Mouse (Mus musculus) kidney, embryonic 15.5 days (tissue): ENCODE data around the gene Crtc2. TPM values are rescaled to one million over a fixed set of nuclear protein-coding genes. Genes with fewer than 3 reads are reported as not detected.
A peak's percentile ranks its signal among the peaks of the same experiment; 100 is the strongest.
"Not testable (repeated sequence)": the region's sequence is repeated elsewhere in the genome, so short reads cannot be mapped to it uniquely, and the experiment has no call there.

Experiments used
- ATAC-seq: fragments of 200-750 bp; cut with Nextera tagmentation; replicated peaks from 2 replicates; pipeline ENCODE4 v1.8.0; 2017; ENCODE audit warnings: moderate TSS enrichment; ENCODE audit not compliant: low FRiP score
- H3K27ac ChIP-seq: fragments of 300-500 bp; sonication (generic); 2 replicates; pipeline ENCODE4 v1.5.1; 2015; ENCODE audit warnings: mild to moderate bottlenecking, inconsistent platforms
- H3K27me3 ChIP-seq: fragments of 300-500 bp; sonication (generic); 2 replicates; pipeline ENCODE4 v1.6.1; 2015; ENCODE audit warnings: inconsistent platforms
- H3K36me3 ChIP-seq: fragments of 300-500 bp; sonication (generic); 2 replicates; pipeline ENCODE4 v1.6.1; 2015; ENCODE audit warnings: inconsistent platforms
- H3K4me1 ChIP-seq: fragments of 300-500 bp; sonication (generic); 2 replicates; pipeline ENCODE4 v1.6.1; 2015; ENCODE audit warnings: inconsistent platforms
- H3K4me2 ChIP-seq: fragments of 300-500 bp; sonication (generic); 2 replicates; pipeline ENCODE4 v1.6.1; 2015; ENCODE audit warnings: moderate library complexity, mild to moderate bottlenecking, inconsistent platforms
- H3K4me3 ChIP-seq: fragments of 300-500 bp; sonication (generic); replicated peaks from 2 replicates; pipeline ENCODE4 v1.5.1; 2015; ENCODE audit warnings: mild to moderate bottlenecking, inconsistent platforms
- H3K9ac ChIP-seq: fragments of 300-500 bp; sonication (generic); 2 replicates; pipeline ENCODE4 v1.6.1; 2015; ENCODE audit warnings: mild to moderate bottlenecking, inconsistent platforms
- H3K9me3 ChIP-seq: fragments of 300-500 bp; sonication (generic); replicated peaks from 2 replicates; pipeline ENCODE4 v1.6.1; 2016; ENCODE audit warnings: inconsistent platforms
- WGBS: fragments of 180-500 bp; shearing (Covaris S2); methylation state at CpG from one replicate; pipeline ENCODE4 v1.1.7; 2015; ENCODE audit warnings: mixed read lengths; 5-methylcytosine and 5-hydroxymethylcytosine counted together
- polyA plus RNA-seq: library from polyadenylated mRNA; unstranded; fragments of >200 nt; fragmentation: Nextera tagmentation; extraction: Ambion mirVana; gene quantifications from 2 replicates; pipeline ENCODE4 v1.2.1, GENCODE M21; 2015

The Crtc2 gene
- polyA plus RNA-seq, 1 experiment from 2014 or later = 26.1 TPM

DNA sequence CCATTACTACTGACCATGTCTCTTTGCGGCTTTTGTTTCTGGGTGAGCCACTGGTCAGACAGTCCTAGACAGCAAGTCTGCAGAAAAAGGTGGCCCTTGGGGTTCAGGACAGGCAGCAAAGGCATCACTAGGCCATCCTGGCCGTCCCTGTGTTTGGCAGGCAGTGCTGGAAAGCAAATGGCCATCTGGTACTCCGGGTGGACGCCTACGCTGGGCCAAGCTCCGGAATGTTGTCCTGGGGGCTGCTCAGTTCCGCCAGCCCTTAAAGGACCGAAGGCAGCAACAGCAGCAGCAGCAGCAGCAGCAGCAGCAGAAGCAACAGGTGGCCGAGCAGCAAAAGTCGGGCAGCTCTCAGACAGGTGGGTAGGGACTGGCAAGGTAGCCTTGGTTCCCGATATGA, 21.3 kb downstream of the Crtc2 start:
- no peaks in the 10 kb centered on the region for H3K9me3 ChIP-seq
- 90% methylated on average over 11 of the region's 11 CpGs for WGBS
- H3K4me3 ChIP-seq = no peak overlapping the region
- no peak overlapping the region for H3K4me2 ChIP-seq
- H3K4me1 ChIP-seq = no peaks in the 10 kb centered on the region
- ATAC-seq = no peak
- H3K27me3 ChIP-seq = no peaks in the 10 kb centered on the region
- H3K27ac ChIP-seq = no peak overlapping the region
- no peak overlapping the region for H3K9ac ChIP-seq
- H3K36me3 ChIP-seq = peaks cover 93% of the 10 kb centered on the region

- H3K4me1 ChIP-seq = no peaks in the 10 kb centered on the region
- no peak overlapping the region for H3K4me2 ChIP-seq
- ATAC-seq = no peak
- no peak overlapping the region for H3K4me3 ChIP-seq
- H3K27ac ChIP-seq = no peak overlapping the region
- H3K36me3 ChIP-seq = peaks cover 89% of the 10 kb centered on the region
- 54% methylated on average over 16 of the region's 16 CpGs for WGBS
- H3K9ac ChIP-seq = no peak overlapping the region
- H3K9me3 ChIP-seq = no peaks in the 10 kb centered on the region
- H3K27me3 ChIP-seq = no peaks in the 10 kb centered on the region
Measured at GRCm38 (mm10) chr3:90276858-90277257, 22.9 kb downstream of the Crtc2 start.

DNA sequence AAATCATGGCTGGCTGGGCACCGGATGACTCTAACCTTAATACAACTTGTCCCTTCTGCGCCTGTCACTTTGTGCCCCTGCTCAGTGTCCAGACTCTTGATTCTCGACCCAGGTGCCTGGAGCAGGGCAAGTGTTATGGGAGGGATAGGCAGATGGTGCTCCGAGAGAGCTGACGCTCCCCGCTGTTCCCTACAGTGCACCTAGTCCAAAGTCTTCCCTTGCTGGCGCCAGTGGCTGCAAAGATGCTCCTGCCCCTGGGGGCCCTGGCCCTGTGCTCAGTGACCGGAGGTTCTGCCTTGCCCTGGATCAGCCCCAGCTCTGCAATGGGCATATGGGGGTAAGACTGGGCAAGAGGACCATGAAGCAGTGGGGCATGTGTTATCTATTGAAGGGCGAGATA, 23.8 kb downstream of the Crtc2 start:
- ATAC-seq = no peak
- Histone ChIP-seq H3K36me3 (peaks cover 79% of the 10 kb centered on the region), H3K27me3 (no peaks in the 10 kb centered on the region), H3K27ac (no peak overlapping the region), H3K4me3 (no peak overlapping the region), H3K9me3 (no peaks in the 10 kb centered on the region), H3K4me2 (no peak overlapping the region), H3K4me1 (no peaks in the 10 kb centered on the region), H3K9ac (no peak overlapping the region)
- WGBS = 88% methylated on average over 9 of the region's 9 CpGs

GRCm38 (mm10) chr3:90278211-90278610, 24.2 kb downstream of the Crtc2 start:
- Histone ChIP-seq H3K27ac (no peak overlapping the region), H3K4me1 (no peaks in the 10 kb centered on the region), H3K4me3 (no peak overlapping the region), H3K9me3 (no peaks in the 10 kb centered on the region), H3K9ac (no peak overlapping the region), H3K36me3 (peaks cover 75% of the 10 kb centered on the region), H3K27me3 (no peaks in the 10 kb centered on the region), H3K4me2 (no peak overlapping the region)
- ATAC-seq = no peak
- 90% methylated on average over 10 of the region's 10 CpGs for WGBS

DNA sequence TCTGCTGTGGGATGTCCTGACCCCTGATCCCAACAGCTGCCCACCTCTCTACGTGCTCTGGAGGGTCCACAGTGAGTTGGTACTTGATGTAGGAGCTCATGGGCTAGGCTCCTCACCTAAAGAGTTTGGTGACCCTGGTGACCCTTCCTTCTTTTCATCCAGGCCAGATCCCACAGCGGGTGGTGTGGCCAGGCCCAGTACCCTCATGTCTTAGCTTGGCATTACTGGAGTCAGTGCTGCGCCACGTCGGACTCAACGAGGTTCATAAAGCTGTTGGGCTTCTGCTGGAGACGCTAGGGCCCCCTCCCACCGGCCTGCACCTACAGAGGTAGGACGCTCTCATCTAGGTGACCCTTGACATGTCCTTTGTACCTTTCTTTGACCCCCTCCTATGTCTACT, 25.3 kb downstream of the Crtc2 start:
- Histone ChIP-seq H3K27me3 (no peaks in the 10 kb centered on the region), H3K36me3 (peaks cover 65% of the 10 kb centered on the region), H3K4me3 (no peak overlapping the region), H3K9me3 (no peaks in the 10 kb centered on the region), H3K27ac (no peak overlapping the region), H3K4me1 (no peaks in the 10 kb centered on the region), H3K9ac (no peak overlapping the region), H3K4me2 (no peak overlapping the region)
- 92% methylated on average over 9 of the region's 9 CpGs for WGBS
- no peak for ATAC-seq

DNA sequence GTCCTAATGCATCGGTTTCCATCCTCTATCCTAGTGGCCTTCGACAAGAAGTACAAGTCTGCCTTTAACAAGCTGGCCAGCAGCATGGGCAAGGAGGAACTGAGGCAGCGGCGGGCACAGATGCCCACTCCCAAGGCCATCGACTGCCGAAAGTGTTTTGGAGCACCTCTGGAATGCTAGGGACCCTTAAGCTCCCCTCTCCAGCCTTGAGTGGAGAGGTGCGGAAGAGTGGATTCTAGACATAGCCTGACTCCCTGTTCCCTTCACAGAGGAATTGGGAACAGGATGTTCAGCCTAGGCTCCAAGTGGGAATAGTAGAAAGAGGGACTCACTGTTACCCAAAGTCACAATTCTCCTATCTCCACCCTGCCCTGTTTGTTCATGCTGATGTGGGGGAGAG, 25.8 kb downstream of the Crtc2 start:
- Histone ChIP-seq H3K36me3 (peaks cover 61% of the 10 kb centered on the region), H3K27ac (no peak overlapping the region), H3K4me3 (no peak overlapping the region), H3K4me1 (no peaks in the 10 kb centered on the region), H3K4me2 (no peak overlapping the region), H3K9me3 (no peaks in the 10 kb centered on the region), H3K9ac (no peak overlapping the region), H3K27me3 (no peaks in the 10 kb centered on the region)
- WGBS = 97% methylated on average over 7 of the region's 7 CpGs
- no peak for ATAC-seq

GRCm38 (mm10) chr3:90280708-90281107, 26.7 kb downstream of the Crtc2 start:
- Histone ChIP-seq H3K4me3 (no peak overlapping the region), H3K4me1 (no peaks in the 10 kb centered on the region), H3K9ac (no peak overlapping the region), H3K27ac (no peak overlapping the region), H3K4me2 (no peak overlapping the region), H3K9me3 (no peaks in the 10 kb centered on the region), H3K36me3 (peaks cover 53% of the 10 kb centered on the region), H3K27me3 (no peaks in the 10 kb centered on the region)
- WGBS = 85% methylated on average over 9 of the region's 9 CpGs
- ATAC-seq = no peak

DNA sequence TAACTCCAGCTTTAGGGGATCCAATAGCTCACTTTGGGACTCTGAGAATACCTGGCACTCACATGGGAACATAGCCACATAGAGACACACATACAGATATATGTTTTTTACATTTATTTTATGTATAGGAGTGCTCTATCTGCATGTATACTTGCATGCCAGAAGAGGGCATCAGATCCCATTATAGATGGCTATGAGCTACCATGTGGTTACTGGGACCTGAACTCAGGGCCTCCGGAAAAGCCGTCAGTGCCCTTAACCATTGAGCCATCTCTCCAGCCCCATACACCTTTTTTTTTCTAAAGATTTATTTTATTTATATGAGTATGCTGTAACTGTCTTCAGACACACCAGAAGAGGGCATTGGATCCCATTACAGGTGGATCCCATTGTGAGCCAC, 30.2 kb downstream of the Crtc2 start:
- no peak overlapping the region for H3K4me2 ChIP-seq
- no peak overlapping the region for H3K27ac ChIP-seq
- no peak for ATAC-seq
- H3K9me3 ChIP-seq = no peaks in the 10 kb centered on the region
- no peaks in the 10 kb centered on the region for H3K4me1 ChIP-seq
- H3K4me3 ChIP-seq = no peak overlapping the region
- WGBS = 90% methylated on average over 2 of the region's 2 CpGs
- peaks cover 22% of the 10 kb centered on the region for H3K36me3 ChIP-seq
- H3K9ac ChIP-seq = no peak overlapping the region
- no peaks in the 10 kb centered on the region for H3K27me3 ChIP-seq

DNA sequence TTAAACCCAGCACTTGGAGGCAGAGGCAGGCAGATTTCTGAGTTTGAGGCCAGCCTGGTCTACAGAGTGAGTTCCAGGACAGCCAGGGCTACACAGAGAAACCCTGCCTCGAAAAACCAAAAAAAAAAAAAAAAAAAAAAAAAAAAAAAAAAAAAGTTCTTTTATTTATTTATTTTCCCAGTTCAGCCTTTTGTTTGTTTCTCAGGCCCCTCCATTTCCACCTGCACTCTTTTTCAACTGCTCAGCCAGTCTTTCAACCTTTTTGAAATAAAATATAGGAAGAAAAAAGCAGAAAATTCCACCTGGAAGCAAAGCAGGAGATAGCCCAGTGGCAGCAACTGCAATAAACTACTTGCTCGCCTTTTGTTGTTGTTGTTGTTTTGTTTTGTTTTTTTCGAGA, 35.4 kb downstream of the Crtc2 start:
- H3K36me3 ChIP-seq, H3K9ac ChIP-seq, ATAC-seq, H3K27ac ChIP-seq, H3K4me1 ChIP-seq, H3K27me3 ChIP-seq, H3K4me3 ChIP-seq, H3K4me2 ChIP-seq, H3K9me3 ChIP-seq: not testable (repeated sequence)
- 52% methylated on average over 3 of the region's 3 CpGs for WGBS

GRCm38 (mm10) chr3:90290602-90291001, 36.6 kb downstream of the Crtc2 start:
- peaks cover 19% of the 10 kb centered on the region for H3K4me1 ChIP-seq
- no peak overlapping the region for H3K27ac ChIP-seq
- no peak overlapping the region for H3K9ac ChIP-seq
- H3K4me2 ChIP-seq = no peak overlapping the region
- no peaks in the 10 kb centered on the region for H3K27me3 ChIP-seq
- ATAC-seq = no peak
- no peaks in the 10 kb centered on the region for H3K9me3 ChIP-seq
- 80% methylated on average over 1 of the region's 1 CpGs for WGBS
- H3K36me3 ChIP-seq = no peaks in the 10 kb centered on the region
- no peak overlapping the region for H3K4me3 ChIP-seq

- Histone ChIP-seq H3K4me3 (peak overlapping the region; percentile 87), H3K4me2 (peak overlapping the region; percentile 73), H3K36me3 (no peaks in the 10 kb centered on the region), H3K9ac (peak overlapping the region; percentile 72), H3K9me3 (no peaks in the 10 kb centered on the region), H3K27me3 (no peaks in the 10 kb centered on the region), H3K4me1 (peaks cover 21% of the 10 kb centered on the region), H3K27ac (peak overlapping the region; percentile 97)
- no peak for ATAC-seq
- 38% methylated on average over 2 of the region's 2 CpGs for WGBS
Measured at GRCm38 (mm10) chr3:90291982-90292344, 38.0 kb downstream of the Crtc2 start.

DNA sequence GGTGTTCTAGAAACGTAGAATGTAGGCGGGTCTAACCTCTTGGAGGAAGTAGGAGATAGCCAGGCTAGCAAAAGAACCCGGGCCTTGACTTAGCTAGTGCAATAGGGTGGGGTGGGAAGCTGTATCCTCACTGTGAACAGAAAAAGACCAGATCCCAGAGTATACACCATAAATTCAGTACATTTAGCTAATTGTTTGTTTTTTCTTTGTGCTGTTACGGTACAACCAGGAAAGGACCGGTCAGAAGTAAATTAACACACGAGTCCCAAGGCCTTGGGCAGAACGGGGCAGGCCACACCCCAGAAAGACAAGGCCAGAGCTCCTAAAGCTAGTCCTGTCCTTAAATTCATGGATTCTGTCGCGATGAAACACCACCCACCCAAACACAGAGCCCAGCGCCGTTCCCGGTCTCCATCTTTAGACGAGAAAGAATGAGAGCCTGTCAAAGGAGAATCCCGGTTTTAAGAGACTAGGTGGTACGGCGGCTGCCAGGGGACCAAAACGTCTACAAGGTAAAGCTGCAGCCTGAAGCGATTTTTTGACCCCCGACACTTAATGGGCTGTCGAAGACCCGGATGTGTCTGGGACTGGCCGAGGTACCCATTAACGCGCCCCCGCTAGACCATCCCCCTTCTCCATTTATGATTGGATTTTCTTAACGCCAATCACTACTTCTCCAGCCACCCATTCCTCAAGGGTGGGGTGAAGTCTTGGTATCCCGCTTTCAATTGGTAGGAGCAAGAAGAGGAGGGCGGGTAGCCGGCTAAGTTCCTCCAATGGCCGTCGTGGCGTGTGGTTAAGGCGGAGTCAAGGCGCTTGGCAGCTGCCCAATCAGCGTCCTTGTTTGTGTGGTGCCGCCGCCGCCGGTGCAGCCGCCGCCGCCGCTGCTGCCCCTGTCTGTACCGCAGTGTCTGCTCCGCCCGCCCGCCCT, 38.6 kb downstream of the Crtc2 start, which contains the start of gene Gatad2b:
Gene Gatad2b, plus strand, starts transcription at position 834 of the 931 bp plus-strand sequence.
- Histone ChIP-seq H3K4me2 (peak within 1 kb of the TSS; percentile 81), H3K27ac (peak within 1 kb of the TSS; percentile 97), H3K36me3 (no peaks in the 10 kb centered on the region), H3K9me3 (no peaks in the 10 kb centered on the region), H3K9ac (peak within 1 kb of the TSS; percentile 93), H3K4me3 (peak within 1 kb of the TSS; percentile 87), H3K4me1 (peaks cover 23% of the 10 kb centered on the region), H3K27me3 (no peaks in the 10 kb centered on the region)
- WGBS = under 1% methylated on average over 42 of the region's 47 CpGs
- ATAC-seq = peak; percentile 99
